Mouse (Mus musculus) thymus, postnatal 14 days (tissue): ENCODE results near the gene Ctcfl.
A peak's percentile ranks its signal among the peaks of the same experiment; 100 is the strongest.

Experiments
- DNase-seq: peaks from one replicate; pipeline ENCODE4 v3.0.0; 2021

The Ctcfl gene

DNA sequence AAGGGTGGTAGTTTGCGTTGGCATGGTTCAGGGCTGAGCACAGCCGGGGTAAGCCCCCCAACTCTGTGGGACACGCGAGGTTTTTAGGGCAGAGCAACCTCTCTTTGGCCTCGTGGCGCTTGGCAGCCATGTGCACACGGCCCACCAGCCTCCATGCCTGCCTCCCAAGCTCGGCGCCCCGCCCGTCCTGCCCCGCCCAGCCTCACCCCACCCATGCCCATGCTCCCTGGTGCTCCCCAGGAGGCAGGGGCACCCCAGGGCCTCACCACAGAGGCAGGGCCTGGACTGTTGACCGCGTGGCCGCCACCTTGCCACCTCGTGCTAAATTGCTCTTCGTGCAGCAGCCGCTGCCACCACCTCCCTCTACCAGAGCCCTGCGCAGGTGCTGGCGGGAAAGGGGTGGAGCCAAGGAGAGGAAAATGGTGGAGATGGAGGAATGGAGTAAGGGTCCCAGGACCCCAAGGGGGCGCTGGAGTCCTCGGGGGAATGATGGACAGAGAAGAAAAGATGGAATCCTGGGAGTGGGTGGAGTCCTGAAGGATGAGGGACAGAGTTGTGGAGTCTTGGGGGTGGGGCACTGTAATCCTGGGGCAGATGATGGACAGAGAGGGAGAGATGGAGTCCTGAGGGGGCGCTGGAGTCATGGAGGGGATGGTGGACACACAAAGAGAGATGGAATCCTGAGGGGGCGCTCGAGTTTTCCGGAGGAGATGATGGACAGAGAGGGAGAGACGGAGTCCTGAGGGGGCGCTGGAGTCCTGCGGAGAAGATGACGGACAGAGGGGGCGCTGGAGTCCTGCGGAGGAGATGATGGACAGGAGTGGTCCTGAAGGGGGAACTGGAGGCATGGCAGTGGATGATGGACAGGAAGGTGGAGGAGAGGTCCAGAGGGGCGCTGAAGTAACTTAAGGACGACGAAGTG lies at the start of gene Ctcfl:
Ctcfl (minus strand) TSS at position 503 of the 922 bp plus-strand sequence.
- DNase-seq: no peak

DNA sequence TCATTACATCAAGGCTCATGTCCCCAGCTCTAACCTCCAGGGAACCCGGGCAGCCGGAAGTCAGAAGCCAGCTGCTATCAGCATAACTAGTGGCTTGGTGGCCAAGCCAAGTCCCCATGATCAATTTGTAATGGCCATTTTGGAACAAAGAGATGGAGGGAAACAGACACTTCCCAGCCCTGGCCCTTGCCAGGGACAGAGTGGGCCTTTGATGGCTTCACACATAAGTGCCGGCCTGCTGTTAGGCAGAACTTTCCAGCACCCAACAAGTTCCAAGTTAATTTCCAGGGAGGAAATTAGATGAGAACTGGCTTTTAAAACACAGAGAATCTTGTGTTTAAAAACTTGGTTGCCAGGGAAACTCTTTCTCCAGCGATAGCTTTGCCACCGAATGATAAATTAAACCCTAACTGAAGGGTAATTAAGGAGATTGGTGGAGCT lies 49.1 kb upstream of the Ctcfl start:
- no peak for DNase-seq

DNA sequence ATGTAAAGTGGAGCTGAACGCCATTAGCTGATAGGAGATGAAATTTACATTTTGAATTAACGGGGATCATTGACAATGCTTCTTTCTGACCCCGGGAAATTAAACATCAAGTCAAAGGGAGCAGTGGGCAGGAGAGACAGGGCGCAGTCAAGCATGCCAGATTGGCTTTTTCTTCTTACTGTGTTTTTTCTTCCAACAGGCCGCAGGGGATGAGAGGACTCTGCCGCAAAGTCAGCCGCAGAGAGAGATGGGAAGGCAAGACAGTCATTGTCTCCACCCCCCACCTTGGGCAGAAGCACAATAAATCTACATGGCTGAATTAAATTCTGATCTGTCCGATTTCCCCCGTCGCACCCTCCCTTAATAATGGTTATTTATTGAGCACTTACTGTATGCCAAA lies 46.0 kb upstream of the Ctcfl start:
- no peak for DNase-seq

DNA sequence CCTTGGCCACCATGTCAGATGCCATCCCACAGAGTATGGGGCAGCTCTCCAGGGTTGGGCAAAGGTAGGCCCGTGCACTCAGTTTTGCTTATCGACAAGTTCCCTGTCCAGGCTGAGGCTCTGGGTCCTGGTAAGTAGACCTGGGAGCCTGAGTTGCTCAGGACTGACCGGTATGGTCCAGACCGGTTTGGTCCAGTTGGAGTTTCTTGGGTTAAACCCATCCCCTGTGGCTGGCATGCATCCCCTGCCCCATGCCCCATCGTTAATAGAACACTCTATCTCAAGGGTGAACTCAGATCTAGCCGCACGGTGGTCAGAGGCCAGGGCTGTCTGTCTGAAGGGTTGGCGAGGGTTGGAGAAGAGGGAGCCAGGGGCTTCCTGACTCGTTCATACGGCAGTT lies 45.6 kb upstream of the Ctcfl start:
- DNase-seq: no peak

DNA sequence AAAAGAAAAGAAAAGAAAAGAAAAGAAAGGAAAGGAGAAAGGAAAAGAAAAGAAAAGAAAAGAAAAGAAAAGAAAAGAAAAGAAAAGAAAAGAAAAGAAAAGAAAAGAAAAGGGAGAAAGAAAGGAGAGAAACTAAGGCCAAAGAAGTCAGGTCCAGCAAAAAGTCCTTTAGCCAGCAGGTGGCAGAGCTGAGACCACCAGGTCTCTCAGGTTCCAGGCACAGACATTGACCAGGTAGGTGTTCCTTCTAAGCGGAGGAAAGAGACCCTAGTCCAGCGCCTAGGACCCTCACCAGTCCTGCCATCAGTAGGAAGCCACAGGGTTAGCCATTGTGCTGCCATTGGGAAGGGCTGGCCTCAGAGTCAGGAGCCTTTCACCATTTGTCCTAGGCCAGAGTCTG lies 45.0 kb upstream of the Ctcfl start:
- peak; percentile 52 for DNase-seq

DNA sequence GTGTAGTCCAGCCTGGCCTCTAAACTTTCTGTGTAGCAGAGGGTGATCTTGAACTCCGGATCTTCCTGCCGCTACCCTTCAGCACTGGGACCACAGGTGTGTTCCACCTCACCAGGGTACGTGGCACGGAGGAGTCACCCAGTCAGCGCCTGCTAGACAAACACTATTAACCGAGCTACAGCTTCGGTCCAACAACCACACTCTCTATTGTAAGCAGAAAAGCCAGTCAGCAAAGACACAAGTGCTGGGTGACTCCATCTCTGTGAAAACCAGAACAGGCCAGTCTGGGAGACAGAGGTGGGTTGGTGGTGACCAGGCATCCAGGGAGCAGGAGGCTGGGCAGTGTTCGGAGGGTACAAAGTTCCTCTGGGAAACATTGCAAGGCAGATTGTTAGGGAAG lies 44.1 kb upstream of the Ctcfl start:
- DNase-seq: no peak

DNA sequence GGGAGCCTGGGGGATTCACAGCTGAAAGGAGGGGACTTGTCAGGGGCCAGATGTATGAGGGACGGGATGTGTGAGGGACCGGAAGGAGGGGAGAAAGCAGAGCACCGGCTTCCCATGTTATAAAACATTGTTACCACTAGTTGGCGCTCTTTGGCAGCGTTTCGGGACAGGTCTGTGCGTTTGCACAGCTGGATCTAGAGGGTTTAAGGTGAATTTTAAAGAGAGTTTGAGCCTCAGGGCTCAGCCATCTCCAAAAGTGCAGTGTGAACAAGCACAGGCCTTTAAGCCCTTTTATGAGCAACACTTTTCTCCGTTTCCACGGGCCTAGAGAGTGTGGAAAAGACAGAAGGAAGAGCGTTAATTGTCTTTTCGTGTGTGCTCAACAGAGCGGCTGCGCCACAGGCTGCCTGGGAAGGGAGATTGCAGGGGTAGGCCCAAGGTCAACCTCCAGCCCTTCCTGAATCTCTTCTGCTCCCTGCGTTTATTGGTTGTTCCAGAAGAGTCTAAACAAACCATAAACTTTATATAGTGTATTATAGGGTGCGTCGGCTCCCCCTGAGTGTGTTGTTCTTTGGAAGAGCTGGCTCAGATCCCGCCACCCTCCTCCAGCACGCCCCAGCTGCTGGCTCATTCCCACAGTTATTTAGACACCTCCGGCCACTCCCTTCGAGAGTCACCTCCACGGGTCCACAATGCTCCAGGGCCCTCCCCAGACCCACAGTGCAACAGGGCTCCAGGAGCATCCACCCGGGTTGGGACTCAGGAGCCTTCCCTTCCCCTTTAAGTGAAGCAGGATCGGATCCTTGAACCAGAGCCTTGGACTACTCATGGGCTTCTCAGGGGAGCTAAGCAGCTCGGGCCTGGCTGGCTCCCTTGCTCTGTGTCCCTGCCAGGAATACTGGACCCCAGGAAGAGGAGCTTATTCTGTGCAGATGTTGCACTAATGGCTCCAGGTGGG lies 40.3 kb upstream of the Ctcfl start:
- DNase-seq: peak; percentile 80

DNA sequence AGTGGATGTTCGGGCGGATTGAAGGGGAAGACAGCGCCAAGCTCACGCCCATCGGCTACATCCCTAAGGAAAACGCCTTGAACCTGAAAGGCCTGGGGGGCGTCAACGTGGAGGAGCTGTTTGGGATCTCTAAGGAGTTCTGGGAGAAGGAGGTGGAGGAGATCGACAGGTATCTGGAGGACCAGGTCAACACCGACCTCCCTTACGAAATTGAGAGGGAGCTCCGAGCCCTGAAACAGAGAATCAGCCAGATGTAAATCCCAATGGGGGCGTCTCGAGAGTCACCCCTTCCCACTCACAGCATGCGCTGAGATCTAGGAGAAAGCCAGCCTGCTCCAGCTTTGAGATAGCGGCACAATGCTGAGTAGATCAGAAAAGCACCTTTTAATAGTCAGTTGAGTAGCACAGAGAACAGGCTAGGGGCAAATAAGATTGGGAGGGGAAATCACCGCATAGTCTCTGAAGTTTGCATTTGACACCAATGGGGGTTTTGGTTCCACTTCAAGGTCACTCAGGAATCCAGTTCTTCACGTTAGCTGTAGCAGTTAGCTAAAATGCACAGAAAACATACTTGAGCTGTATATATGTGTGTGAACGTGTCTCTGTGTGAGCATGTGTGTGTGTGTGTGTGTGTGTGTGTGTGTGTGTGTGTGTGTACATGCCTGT lies 39.2 kb upstream of the Ctcfl start:
- no peak for DNase-seq

DNA sequence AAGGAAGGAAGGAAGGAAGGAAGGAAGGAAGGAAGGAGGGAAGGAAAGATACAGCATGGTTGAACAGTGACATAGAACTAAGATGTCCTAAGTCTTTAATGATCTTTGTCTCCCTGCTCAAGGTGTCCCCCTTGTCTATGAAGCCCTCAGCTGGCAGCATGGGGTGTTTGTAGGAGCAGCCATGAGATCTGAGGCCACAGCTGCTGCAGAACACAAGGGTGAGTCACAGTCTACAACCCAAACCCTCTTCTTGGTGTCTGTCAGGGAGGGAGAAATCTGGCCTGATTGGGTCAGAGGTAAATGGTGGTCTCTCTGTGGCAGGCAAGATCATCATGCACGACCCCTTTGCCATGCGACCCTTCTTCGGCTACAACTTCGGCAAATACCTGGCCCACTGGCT lies 38.5 kb upstream of the Ctcfl start:
- no peak for DNase-seq

DNA sequence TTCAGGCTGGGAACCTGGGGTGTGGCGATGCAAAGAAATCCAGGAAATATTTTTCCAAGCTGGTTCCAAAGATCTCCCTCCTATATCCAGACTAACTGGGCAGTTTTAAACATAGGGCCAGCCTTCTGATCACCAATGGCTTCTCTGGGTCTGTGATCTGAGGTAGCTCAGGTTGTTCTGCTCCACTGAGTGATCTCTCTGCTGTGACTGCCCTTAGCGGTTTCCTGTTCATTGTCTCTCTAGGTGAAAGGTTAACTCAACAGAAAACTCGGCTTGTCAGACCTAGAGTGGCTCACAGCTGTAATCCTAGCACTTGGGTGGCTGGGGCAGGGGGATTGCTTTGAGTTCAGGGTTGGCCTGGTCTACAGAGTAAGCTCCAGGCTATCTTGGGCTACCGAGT lies 38.1 kb upstream of the Ctcfl start:
- no peak for DNase-seq

DNA sequence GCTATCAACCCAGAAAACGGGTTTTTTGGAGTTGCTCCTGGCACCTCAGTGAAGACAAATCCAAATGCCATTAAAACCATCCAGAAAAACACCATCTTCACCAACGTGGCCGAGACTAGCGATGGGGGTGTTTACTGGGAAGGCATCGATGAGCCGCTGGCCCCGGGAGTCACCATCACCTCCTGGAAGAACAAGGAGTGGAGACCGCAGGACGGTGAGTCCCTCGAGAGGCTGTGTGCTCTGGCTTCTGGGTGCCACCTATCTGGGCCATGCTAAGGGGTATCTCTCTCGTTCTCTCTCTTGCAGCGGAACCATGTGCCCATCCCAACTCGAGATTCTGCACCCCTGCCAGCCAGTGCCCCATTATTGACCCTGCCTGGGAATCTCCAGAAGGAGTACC lies 37.6 kb upstream of the Ctcfl start:
- no peak for DNase-seq

DNA sequence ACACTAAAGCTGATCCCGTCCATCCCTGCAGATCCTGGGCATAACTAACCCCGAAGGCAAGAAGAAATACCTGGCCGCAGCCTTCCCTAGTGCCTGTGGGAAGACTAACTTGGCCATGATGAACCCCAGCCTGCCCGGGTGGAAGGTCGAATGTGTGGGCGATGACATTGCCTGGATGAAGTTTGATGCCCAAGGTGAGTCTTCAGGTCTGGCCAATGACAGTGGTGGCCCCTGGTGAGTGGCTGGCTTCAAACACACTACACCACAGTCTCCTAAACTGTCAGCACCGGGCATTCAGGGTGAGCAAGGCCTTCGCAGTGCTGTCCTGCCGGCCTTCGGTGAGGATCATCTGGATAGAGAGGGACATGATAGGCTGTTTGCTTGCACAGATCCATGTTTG lies 36.6 kb upstream of the Ctcfl start:
- DNase-seq: no peak

DNA sequence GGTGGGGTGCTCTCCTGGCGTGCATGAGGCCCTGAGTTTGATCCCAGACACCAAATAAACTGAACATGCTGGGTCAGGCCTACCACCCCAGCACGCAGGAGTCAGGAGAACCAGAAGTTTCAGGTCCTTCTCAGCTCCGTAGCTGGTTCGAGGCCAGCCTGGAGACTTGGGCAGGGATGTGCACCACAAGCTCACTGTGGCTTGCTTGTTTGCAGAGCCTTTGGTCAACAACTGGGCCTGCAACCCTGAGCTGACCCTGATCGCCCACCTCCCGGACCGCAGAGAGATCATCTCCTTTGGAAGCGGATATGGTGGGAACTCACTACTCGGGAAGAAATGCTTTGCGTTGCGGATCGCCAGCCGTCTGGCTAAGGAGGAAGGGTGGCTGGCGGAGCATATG lies 35.6 kb upstream of the Ctcfl start:
- no peak for DNase-seq

DNA sequence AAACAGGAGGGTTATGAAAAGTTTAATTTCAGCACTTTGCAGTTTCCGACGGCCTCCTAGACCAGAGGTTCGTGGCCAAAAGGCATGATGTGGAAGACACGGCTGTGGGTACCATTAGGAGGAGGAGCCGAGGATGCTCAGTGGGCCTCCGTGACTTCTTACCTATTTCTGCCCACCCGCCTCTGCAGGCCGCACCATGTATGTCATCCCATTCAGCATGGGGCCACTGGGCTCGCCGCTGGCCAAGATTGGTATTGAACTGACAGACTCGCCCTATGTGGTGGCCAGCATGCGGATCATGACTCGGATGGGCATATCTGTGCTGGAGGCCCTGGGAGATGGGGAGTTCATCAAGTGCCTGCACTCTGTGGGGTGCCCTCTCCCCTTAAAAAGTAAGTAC lies 35.2 kb upstream of the Ctcfl start:
- no peak for DNase-seq

DNA sequence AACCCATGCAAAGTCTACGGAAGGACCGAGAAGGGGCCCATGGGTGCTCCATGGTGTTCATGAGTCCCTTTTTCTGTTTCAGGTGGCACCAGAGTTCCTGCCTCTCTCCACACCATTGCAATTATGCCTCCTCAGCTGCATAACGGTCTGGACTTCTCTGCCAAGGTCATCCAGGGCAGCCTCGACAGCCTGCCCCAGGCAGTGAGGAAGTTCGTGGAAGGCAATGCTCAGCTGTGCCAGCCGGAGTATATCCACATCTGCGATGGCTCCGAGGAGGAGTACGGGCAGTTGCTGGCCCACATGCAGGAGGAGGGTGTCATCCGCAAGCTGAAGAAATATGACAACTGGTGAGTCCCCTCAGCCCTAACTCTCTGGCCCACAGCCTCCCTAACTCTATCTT lies 33.9 kb upstream of the Ctcfl start:
- DNase-seq: no peak

DNA sequence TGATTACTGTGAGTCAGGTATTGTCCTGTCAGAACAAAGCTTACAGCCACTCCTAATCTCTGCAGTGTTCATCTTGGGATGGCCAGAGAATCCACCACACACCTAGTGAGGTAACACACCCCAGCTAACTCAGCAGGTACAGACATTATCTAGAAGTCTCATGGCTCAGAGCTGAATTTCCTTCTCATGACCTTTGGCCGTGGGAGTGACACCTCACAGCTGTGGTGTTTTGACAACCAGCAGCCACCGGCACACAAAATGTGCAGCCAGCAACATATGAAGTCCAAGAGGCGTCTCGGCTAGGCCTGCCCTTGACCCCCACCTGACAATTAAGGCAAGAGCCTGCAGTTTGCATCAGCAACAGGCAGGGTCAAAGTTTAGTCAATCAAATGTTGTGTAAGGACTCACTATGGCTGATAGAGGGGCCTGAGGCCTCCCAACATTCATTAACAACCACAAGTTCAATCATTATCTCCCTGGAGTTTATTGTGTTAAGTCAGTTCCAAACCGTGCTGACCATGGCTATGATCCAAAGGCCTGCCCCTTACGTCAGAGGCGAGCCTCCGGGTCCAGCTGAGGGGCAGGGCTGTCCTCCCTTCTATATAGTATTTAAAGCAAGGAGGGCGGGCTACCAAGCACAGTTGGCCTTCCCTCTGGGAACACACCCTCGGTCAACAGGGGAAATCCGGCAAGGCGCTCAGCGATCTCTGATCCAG lies 33.3 kb upstream of the Ctcfl start, which contains the start of gene Pck1:
Pck1 (plus strand) TSS at position 613 of the 716 bp plus-strand sequence.
- DNase-seq: no peak

DNA sequence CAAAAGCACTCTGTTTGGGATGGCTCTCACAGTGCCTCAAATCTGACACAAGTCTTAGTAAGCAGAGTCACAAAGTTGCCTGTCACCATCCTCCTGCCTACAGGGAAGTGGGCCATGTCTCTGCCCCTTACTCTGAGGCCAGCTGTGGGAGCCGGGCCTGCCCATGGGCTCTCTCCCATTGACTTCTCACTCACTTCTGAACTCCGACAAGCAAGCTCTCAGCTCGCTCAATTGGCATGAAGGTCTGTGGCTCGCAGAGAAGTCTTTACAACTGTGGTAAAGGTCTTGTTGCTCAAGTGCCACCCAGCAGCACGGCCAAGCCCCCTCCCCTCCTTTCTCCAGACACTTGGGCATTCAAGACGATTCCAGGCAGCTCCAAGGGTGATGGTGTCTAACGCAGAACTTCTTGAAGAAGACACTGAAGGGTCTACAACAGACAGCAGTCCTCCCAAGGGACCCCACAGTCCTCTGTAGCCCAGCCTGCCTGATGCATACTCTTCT lies 32.5 kb upstream of the Ctcfl start:
- no peak for DNase-seq

DNA sequence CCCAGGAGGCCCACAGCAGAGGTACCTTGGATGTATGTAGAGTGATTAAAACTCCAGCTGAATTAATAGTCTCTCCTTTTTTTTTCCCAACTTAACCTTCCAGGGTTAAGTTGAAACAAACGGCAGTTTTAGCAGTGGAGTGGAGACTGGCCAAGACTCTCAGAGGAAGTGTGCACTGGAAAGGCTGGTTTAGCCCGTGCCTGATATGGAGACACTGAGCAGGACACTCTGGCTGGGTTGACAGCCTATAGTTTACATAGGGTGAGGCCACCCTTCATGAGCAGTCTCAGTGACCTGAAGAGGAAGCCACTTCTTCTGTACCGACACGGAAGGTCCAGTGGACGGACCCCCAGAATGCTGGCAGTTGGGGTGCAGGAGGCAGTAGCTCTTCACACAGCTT lies 32.0 kb upstream of the Ctcfl start:
- no peak for DNase-seq

DNA sequence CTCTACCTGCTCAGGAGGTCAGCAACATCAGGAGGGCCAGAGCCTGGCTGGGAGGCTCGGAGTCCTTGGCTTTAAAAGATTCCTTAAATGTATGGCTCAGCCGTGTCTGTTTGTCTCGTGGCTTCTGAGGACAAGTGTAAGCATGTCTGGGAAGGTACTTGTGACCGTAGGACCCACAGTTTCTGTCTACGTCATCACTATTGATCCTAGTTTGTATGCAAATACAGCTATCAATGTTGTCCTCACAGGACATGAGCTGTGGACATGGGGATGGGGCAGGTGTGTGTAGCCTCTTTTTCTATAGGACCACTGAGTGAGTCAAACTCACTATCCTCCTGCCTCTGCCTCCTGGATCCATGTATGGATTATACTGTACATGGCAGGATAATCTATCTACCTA lies 28.7 kb upstream of the Ctcfl start:
- DNase-seq: no peak

DNA sequence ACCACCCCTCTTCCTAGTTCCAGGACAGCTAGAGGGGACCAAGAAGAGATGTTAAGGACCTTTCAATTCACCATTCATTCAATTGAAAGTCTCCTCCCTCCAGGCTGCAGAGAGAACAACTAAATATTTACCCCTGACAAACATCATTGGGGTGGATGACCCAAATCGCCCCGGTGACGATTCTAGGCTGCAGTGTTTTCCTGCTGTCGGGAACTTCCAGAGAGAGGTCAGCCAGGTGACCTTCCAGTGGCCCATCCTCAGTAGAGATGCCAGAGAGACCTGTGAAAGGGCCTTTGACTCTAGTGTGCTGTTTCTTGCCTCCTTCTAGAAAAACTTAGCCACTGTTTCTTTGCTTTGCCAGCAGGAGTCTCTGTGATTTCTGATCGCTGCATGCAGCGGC lies 27.4 kb upstream of the Ctcfl start:
- no peak for DNase-seq

DNA sequence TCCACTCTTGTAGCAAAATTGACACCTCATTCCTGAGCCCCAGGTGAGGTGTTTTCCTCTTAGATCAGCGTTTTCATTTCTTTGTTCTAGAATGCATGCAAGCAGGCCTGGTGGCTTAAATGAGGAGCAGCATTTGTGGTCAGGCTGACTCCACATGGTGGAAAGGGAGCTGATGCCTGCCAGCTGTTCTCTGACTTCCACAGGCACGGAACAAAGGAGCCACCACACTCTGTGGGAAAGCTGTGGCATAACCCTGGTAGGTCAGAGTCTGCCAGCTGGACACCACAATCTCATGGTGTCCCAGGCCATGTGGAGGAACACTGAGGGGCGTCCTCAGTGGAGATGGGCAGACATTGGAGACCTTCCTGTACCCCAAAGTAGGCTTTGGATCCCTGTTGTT lies 26.5 kb upstream of the Ctcfl start:
- no peak for DNase-seq

DNA sequence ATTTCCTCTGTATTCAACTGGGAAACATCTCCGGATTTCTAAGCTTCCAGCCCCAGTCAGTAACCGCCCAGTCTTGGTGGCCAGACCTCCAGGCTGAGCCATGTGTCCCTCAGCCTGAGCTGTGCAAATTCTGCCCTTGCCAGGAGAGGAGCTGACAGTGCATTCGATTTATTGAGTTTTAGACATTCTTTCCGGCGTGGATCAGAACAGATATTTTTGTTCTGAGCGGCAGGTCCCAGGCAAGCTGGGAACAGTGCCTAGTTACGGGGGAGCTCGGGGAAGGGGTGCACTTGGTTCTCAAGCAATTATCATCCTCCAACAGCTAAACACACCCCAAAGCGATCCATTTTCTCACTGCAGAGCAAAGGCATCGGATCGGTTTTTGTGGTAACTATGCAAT lies 24.3 kb upstream of the Ctcfl start:
- DNase-seq: no peak
